Comparison of ENCODE assay signal across 22 mouse cellular contexts in the genomic region with DNA sequence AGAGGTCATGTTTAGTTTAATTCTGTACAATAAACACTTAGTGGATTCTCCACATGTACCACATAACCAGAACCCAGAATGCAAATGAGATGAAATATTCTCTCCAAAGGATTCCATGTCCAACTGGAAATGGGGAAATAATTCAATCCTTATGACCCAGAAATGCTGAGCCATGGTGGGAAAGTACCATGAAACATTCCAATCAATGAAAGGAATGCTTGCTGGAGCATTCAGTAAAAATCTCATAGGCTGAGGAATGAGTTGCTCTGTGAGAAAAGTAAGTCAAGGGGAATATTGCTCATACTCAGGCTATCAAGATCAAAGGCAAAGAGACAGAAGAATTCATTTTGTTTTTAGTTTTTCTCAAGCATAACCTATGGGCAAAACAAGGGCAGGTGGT.
DNase-seq lines count a peak whose midpoint lies in the region; ATAC-seq and TF ChIP-seq lines count a peak whose summit lies in the region.
"Had no signal": no experiment of that assay in that cellular context is flagged by ENCODE, and none has a peak within 500 bp of the region (broad histone marks: within the 10 kb centered on the region; RNA-seq: fewer than 3 reads in every experiment).

No protein-coding gene starts in this region.

- no peak overlapping the region for H3K27ac ChIP-seq in limb, embryonic 14.5 days (replicated peaks; ENCODE audit: low read depth, low read length)
- no peak overlapping the region for H3K27ac ChIP-seq in limb, embryonic 10.5 days
- H3K27ac ChIP-seq in embryonic fibroblast, embryonic 13.5 days (ENCODE audit: insufficient read depth, low read length) = peak overlapping the region; percentile 98
- no peak overlapping the region for H3K27ac ChIP-seq in midbrain, embryonic 13.5 days
- H3K27ac ChIP-seq: embryonic facial prominence, embryonic 13.5 days; forebrain, embryonic 12.5 days; forebrain, embryonic 15.5 days; heart, adult 2 months; hindbrain, embryonic 12.5 days; hindbrain, embryonic 15.5 days had no signal

- no peak for ATAC-seq in limb, embryonic 14.5 days (ENCODE audit: low FRiP score, low read depth)
- no peak for ATAC-seq in midbrain, embryonic 13.5 days
- ATAC-seq: forebrain, embryonic 15.5 days had no signal

- H3K4me1 ChIP-seq in limb, embryonic 14.5 days (ENCODE audit: control insufficient read depth, insufficient read depth, low read length) = no peaks in the 10 kb centered on the region
- no peaks in the 10 kb centered on the region for H3K4me1 ChIP-seq in limb, embryonic 10.5 days
- H3K4me1 ChIP-seq in embryonic fibroblast, embryonic 13.5 days (ENCODE audit: control insufficient read depth, insufficient read depth, low read length) = peaks cover 3% of the 10 kb centered on the region; the same call in 1 of the 2 replicates
- no peaks in the 10 kb centered on the region for H3K4me1 ChIP-seq in midbrain, embryonic 13.5 days (replicated peaks)
- H3K4me1 ChIP-seq: forebrain, embryonic 12.5 days; forebrain, embryonic 15.5 days; hindbrain, embryonic 12.5 days; hindbrain, embryonic 15.5 days had no signal

- no peaks in the 10 kb centered on the region for H3K27me3 ChIP-seq in limb, embryonic 14.5 days (ENCODE audit: control insufficient read depth, insufficient read depth, low read length)
- no peaks in the 10 kb centered on the region for H3K27me3 ChIP-seq in limb, embryonic 10.5 days (ENCODE audit: low read depth, poor library complexity, severe bottlenecking)
- H3K27me3 ChIP-seq in midbrain, embryonic 13.5 days = no peaks in the 10 kb centered on the region
- H3K27me3 ChIP-seq: embryonic facial prominence, embryonic 13.5 days; forebrain, embryonic 12.5 days; forebrain, embryonic 15.5 days; hindbrain, embryonic 12.5 days; hindbrain, embryonic 15.5 days had no signal

- peak; percentile 53 for DNase-seq in limb, embryonic 14.5 days (ENCODE audit: low spot score)
- DNase-seq in limb, embryonic 10.5 days (ENCODE audit: low spot score) = no peak
- peak; percentile 51 for DNase-seq in NIH3T3 (ENCODE audit: low read depth)
- no peak for DNase-seq in adrenal gland, adult 18-20 months (ENCODE audit: low spot score in 2 of 2)
- DNase-seq in urinary bladder, postnatal 4 days (ENCODE audit: low spot score in 2 of 2) = no peak
- DNase-seq: adrenal gland, postnatal 10 days; adrenal gland, postnatal 36 days; cerebellum, adult 18-20 months; cerebellum, adult 9-10 months; cerebellum, postnatal 14 days; gastrocnemius, postnatal 10 days; heart, adult 2 months; kidney, adult 11 months; kidney, adult 8-10 months had no signal

- H3K9me3 ChIP-seq in limb, embryonic 14.5 days (ENCODE audit: control insufficient read depth, low read length) = no peaks in the 10 kb centered on the region
- H3K9me3 ChIP-seq in limb, embryonic 10.5 days (replicated peaks) = no peaks in the 10 kb centered on the region
- no peaks in the 10 kb centered on the region for H3K9me3 ChIP-seq in midbrain, embryonic 13.5 days
- H3K9me3 ChIP-seq: embryonic facial prominence, embryonic 13.5 days; forebrain, embryonic 12.5 days; forebrain, embryonic 15.5 days; hindbrain, embryonic 12.5 days; hindbrain, embryonic 15.5 days had no signal

- no peak overlapping the region for H3K9ac ChIP-seq in limb, embryonic 14.5 days (ENCODE audit: low read depth, low read length, severe bottlenecking)
- H3K9ac ChIP-seq in midbrain, embryonic 13.5 days (replicated peaks) = no peak overlapping the region
- H3K9ac ChIP-seq: embryonic facial prominence, embryonic 13.5 days; forebrain, embryonic 12.5 days; forebrain, embryonic 15.5 days; hindbrain, embryonic 12.5 days; hindbrain, embryonic 15.5 days had no signal

- H3K4me2 ChIP-seq in limb, embryonic 14.5 days (replicated peaks; ENCODE audit: low read depth, low read length, severe bottlenecking) = no peak overlapping the region
- no peak overlapping the region for H3K4me2 ChIP-seq in midbrain, embryonic 13.5 days (replicated peaks)
- H3K4me2 ChIP-seq: embryonic facial prominence, embryonic 13.5 days; forebrain, embryonic 12.5 days; forebrain, embryonic 15.5 days; heart, embryonic 11.5 days; hindbrain, embryonic 12.5 days; hindbrain, embryonic 15.5 days had no signal

- no peak overlapping the region for H3K4me3 ChIP-seq in limb, embryonic 14.5 days (replicated peaks; ENCODE audit: low read length)
- no peak overlapping the region for H3K4me3 ChIP-seq in limb, embryonic 10.5 days
- H3K4me3 ChIP-seq in embryonic fibroblast, embryonic 13.5 days (ENCODE audit: insufficient read depth, low read length) = no peak overlapping the region
- H3K4me3 ChIP-seq in midbrain, embryonic 13.5 days (replicated peaks) = no peak overlapping the region
- H3K4me3 ChIP-seq: embryonic facial prominence, embryonic 13.5 days; forebrain, embryonic 12.5 days; forebrain, embryonic 15.5 days; heart, adult 2 months; hindbrain, embryonic 12.5 days; hindbrain, embryonic 15.5 days had no signal

- H3K36me3 ChIP-seq in limb, embryonic 14.5 days (ENCODE audit: control insufficient read depth, insufficient read depth, low read length) = no peaks in the 10 kb centered on the region
- H3K36me3 ChIP-seq in limb, embryonic 10.5 days = no peaks in the 10 kb centered on the region
- no peaks in the 10 kb centered on the region for H3K36me3 ChIP-seq in midbrain, embryonic 13.5 days
- H3K36me3 ChIP-seq: embryonic facial prominence, embryonic 13.5 days; forebrain, embryonic 12.5 days; forebrain, embryonic 15.5 days; hindbrain, embryonic 12.5 days; hindbrain, embryonic 15.5 days had no signal

- TF ChIP-seq POLR2A in limb, embryonic 14.5 days (IDR thresholded peaks at IDR 0.05; ENCODE audit: borderline replicate concordance, extremely low read depth, insufficient read depth, insufficient read length) = no peak
- TF ChIP-seq POLR2A in embryonic fibroblast, embryonic 13.5 days (IDR thresholded peaks at IDR 0.05; ENCODE audit: low read depth, low read length) = no peak

- no peak for TF ChIP-seq CTCF in embryonic fibroblast, embryonic 13.5 days (IDR thresholded peaks at IDR 0.05; ENCODE audit: borderline replicate concordance, insufficient read depth, low read length)

Comparison
In these comparisons a context has a peak if more than half of its experiments do, and no peak if none do; other contexts are left out.
1. DNase-seq: peak in limb, embryonic 14.5 days (single experiment) and NIH3T3 (single experiment); none in limb, embryonic 10.5 days (single experiment), adrenal gland, adult 18-20 months (0 of 2) and urinary bladder, postnatal 4 days (0 of 2).